Mouse (Mus musculus) lung, embryonic 15.5 days (tissue): ENCODE measurements around the gene Hnrnph2. TPM values are rescaled to one million over a fixed set of nuclear protein-coding genes. Genes with fewer than 3 reads are reported as not detected.

Experiments
- ATAC-seq: fragments of 200-750 bp; cut with Nextera tagmentation; 2 replicates; pipeline ENCODE4 v1.8.0; 2017; ENCODE audit warnings: moderate number of reproducible peaks, borderline replicate concordance; ENCODE audit not compliant: low FRiP score, low TSS enrichment; ENCODE audit errors: extremely low read depth
- H3K27ac ChIP-seq: fragments of 300-500 bp; sonication (generic); 2 replicates; pipeline ENCODE4 v1.5.1; 2015; ENCODE audit warnings: moderate library complexity, mild to moderate bottlenecking, inconsistent platforms
- H3K27me3 ChIP-seq: fragments of 300-500 bp; sonication (generic); 2 replicates; pipeline ENCODE4 v1.6.1; 2015; ENCODE audit warnings: inconsistent platforms
- H3K36me3 ChIP-seq: fragments of 300-500 bp; sonication (generic); 2 replicates; pipeline ENCODE4 v1.6.1; 2015; ENCODE audit warnings: inconsistent platforms
- H3K4me1 ChIP-seq: fragments of 300-500 bp; sonication (generic); 2 replicates; pipeline ENCODE4 v1.6.1; 2015; ENCODE audit warnings: inconsistent platforms
- H3K4me2 ChIP-seq: fragments of 300-500 bp; sonication (generic); 2 replicates; pipeline ENCODE4 v1.6.1; 2015; ENCODE audit warnings: inconsistent platforms, mild to moderate bottlenecking, moderate library complexity
- H3K4me3 ChIP-seq: fragments of 300-500 bp; sonication (generic); 2 replicates; pipeline ENCODE4 v1.5.1; 2015; ENCODE audit warnings: mild to moderate bottlenecking, inconsistent platforms
- H3K9ac ChIP-seq: fragments of 300-500 bp; sonication (generic); 2 replicates; pipeline ENCODE4 v1.6.1; 2015; ENCODE audit warnings: inconsistent platforms
- H3K9me3 ChIP-seq: fragments of 300-500 bp; sonication (generic); 2 replicates; pipeline ENCODE4 v1.6.1; 2016; ENCODE audit warnings: inconsistent platforms
- WGBS: fragments of 180-500 bp; shearing (Covaris S2); methylation state at CpG from one replicate; pipeline ENCODE4 v1.1.7; 2015; 5-methylcytosine and 5-hydroxymethylcytosine counted together
- polyA plus RNA-seq: library from polyadenylated mRNA; unstranded; fragments of >200 nt; fragmentation: Nextera tagmentation; extraction: Ambion mirVana; gene quantifications from 2 replicates; pipeline ENCODE4 v1.2.1, GENCODE M21; 2015

Gene Hnrnph2
- polyA plus RNA-seq, result 161 and 168 TPM in 2 replicates

DNA sequence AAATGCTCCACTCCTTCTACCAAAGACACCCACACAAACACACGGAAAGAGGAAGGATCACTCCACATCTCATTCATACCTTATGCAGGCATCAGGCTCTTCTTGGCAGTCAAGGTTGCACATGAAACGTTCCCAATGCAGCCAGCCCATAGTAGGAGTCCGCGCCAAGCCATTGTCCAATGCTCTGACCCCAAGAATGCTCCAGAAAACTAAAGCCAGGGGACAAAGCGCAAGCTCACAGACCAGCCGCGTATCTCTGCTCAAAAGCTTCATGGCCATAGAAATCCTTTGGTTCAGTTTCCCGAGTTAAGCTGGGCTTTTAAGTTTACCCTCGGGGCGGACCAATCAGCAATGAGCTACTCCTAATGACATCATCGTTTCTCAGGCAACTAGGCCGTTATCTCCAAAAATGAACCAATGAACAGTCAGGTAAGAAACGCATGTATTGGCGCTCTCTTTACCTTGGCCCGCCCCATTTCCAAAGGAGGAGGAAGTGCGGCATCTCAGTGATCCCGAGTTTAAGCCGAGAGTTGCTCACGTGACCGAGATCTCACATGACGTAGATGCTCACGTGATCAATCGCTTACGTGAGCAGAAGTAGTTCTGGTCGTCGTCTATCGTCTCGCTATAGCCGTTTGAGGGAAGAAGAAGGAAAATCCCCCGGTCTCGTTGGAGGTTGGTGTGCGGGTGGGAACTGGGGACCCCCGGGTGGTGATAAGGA, at the start of gene Hnrnph2, which contains the start of gene Gla:
Gene Hnrnph2 (plus strand): TSS at position 521 of the 721 bp plus-strand sequence.
Gene Gla (minus strand): TSS at position 467 of the 721 bp plus-strand sequence.
- Histone ChIP-seq H3K9ac (peak within 1 kb of the TSS; percentile 55), H3K4me3 (peak within 1 kb of the TSS; percentile 52), H3K27ac (peak within 1 kb of the TSS; percentile 86), H3K36me3 (no peaks in the 10 kb centered on the region), H3K9me3 (no peaks in the 10 kb centered on the region), H3K4me2 (peak within 1 kb of the TSS; percentile 60), H3K27me3 (no peaks in the 10 kb centered on the region), H3K4me1 (peaks cover 5% of the 10 kb centered on the region; the same call in 1 of the 2 replicates)
- 14% methylated on average over 33 of the region's 33 CpGs for WGBS
- ATAC-seq, result peak; percentile 97

DNA sequence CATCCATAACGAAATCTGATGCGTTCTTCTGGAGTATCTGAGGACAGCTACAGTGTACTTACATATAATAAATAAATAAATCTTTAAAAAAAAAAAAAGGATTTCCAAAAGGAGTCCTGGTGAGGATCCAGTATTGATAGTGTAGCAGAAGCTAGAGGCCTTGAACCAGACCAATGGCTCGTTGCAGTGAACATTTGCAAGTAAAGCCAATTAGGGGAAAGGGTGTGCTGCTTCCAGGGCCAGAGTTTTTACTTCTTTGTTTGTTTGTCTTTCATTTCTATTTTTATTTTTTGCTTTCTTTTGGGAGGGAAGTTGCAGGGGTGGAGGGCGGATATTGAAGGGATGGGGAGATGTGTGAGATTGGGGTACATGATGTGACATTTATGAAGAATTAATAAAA, 47.7 kb upstream of the Hnrnph2 start:
- H3K4me1 ChIP-seq, result no peaks in the 10 kb centered on the region
- H3K4me3 ChIP-seq, result no peak overlapping the region
- WGBS, result 84% methylated on average over 4 of the region's 4 CpGs
- no peak overlapping the region for H3K27ac ChIP-seq
- no peaks in the 10 kb centered on the region for H3K9me3 ChIP-seq
- no peak overlapping the region for H3K4me2 ChIP-seq
- H3K36me3 ChIP-seq, result no peaks in the 10 kb centered on the region
- H3K27me3 ChIP-seq, result no peaks in the 10 kb centered on the region
- no peak overlapping the region for H3K9ac ChIP-seq
- ATAC-seq, result no peak

DNA sequence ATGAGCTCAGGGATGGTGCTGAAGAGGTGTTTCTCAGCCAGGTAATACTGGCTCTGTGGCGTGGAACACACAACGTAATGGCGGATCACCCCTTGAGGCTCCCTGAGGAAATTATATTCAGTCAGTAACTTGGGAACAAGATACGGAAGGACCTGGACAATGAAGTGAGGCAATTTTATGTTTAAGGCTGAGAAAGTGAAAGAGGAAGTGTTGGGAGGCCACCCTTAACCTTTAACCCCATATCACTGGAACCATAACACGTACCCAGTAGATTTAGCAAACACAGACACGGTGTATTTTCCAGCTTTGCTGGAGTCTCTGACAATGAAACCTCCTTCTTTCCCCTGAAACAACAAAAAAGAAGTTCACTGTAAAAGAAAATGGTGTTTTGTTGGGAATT, 46.6 kb upstream of the Hnrnph2 start:
- H3K4me1 ChIP-seq, result no peaks in the 10 kb centered on the region
- H3K4me3 ChIP-seq, result no peak overlapping the region
- H3K4me2 ChIP-seq, result no peak overlapping the region
- no peaks in the 10 kb centered on the region for H3K9me3 ChIP-seq
- ATAC-seq, result no peak
- no peak overlapping the region for H3K9ac ChIP-seq
- H3K36me3 ChIP-seq, result no peaks in the 10 kb centered on the region
- no peak overlapping the region for H3K27ac ChIP-seq
- no peaks in the 10 kb centered on the region for H3K27me3 ChIP-seq
- WGBS, result 61% methylated on average over 6 of the region's 6 CpGs

DNA sequence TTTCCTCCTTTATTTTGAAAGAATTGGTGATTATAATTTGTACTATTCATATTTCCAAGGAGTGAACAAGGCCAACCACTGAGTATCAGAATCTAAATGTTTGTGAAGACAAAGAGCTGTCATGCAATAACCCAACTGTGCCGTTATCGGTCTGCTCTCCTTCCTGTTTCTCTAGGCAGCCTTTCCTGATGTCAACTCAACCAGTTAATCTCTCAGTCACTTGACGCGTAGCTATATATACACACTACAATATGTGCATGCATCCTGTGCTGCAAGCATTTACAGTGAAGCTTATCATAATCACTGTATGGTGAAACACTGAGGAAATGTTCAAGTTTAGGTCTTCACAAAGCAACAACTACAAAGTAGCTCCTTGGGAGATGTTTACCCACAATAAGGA, 36.7 kb upstream of the Hnrnph2 start:
- no peaks in the 10 kb centered on the region for H3K36me3 ChIP-seq
- WGBS, result 60% methylated on average over 4 of the region's 4 CpGs
- no peaks in the 10 kb centered on the region for H3K27me3 ChIP-seq
- no peaks in the 10 kb centered on the region for H3K4me1 ChIP-seq
- no peak for ATAC-seq
- no peaks in the 10 kb centered on the region for H3K9me3 ChIP-seq
- no peak overlapping the region for H3K4me2 ChIP-seq
- no peak overlapping the region for H3K9ac ChIP-seq
- no peak overlapping the region for H3K27ac ChIP-seq
- no peak overlapping the region for H3K4me3 ChIP-seq

DNA sequence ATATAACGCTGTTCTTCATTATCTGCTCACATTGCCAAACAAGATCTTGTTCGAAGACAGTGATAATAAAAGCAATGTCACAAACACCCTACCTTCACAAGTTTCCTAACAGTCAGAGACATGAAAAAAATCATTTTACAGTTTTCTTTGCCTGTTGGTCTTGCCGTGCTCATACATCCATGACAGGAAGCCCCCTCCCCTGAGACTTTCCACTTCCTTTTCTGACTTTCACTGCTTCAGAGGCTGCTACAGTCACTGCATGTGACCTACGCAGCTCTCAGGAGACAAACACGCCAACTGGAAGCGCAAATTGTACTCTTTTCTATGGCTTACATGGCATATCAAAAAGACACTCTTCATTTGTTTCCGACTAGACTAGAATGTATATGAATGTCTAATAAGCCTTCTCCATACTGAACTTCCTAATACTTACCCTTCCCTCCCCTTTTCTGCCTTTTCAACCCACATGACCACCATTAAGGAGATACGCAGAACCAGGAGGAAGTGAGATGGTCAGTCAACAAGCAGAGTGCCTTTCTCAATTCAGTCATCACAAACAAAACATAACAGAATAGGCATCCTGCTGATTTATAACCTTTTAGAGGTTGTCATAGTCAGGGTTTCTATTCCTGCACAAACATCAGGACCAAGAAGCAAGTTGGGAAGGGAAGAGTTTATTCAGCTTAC, 34.3 kb upstream of the Hnrnph2 start:
- 68% methylated on average over 8 of the region's 8 CpGs for WGBS

DNA sequence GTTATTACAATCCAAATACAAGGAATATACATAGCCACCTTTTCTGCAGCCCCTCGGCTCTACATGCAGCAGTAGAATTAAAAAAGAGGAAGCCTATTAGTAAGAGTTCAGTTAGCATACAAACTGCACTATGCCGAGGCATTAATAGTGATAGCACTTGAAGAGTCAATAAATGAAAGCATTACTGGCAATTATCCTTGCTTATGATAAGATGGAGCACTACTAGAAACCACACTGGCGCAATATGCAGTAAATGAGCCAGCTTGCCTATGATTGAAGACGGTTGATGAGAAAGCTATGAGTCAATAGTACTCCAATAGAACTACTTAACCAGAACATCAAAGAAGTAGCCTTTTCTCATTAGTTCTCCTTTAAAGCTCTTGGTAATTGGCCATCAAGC, 23.1 kb upstream of the Hnrnph2 start:
- ATAC-seq, result no peak
- H3K4me3 ChIP-seq, result no peak overlapping the region
- no peaks in the 10 kb centered on the region for H3K4me1 ChIP-seq
- H3K36me3 ChIP-seq, result no peaks in the 10 kb centered on the region
- no peaks in the 10 kb centered on the region for H3K27me3 ChIP-seq
- no peak overlapping the region for H3K27ac ChIP-seq
- H3K9ac ChIP-seq, result no peak overlapping the region
- WGBS, result 84% methylated on average over 4 of the region's 4 CpGs
- no peak overlapping the region for H3K4me2 ChIP-seq
- H3K9me3 ChIP-seq, result no peaks in the 10 kb centered on the region

More for the DNA sequence above, 34.3 kb upstream of the Hnrnph2 start:
- ATAC-seq, result no peak
- Histone ChIP-seq H3K36me3 (no peaks in the 10 kb centered on the region), H3K4me1 (no peaks in the 10 kb centered on the region), H3K4me2 (no peak overlapping the region), H3K4me3 (no peak overlapping the region), H3K9me3 (no peaks in the 10 kb centered on the region), H3K27me3 (no peaks in the 10 kb centered on the region), H3K27ac (no peak overlapping the region), H3K9ac (no peak overlapping the region)

DNA sequence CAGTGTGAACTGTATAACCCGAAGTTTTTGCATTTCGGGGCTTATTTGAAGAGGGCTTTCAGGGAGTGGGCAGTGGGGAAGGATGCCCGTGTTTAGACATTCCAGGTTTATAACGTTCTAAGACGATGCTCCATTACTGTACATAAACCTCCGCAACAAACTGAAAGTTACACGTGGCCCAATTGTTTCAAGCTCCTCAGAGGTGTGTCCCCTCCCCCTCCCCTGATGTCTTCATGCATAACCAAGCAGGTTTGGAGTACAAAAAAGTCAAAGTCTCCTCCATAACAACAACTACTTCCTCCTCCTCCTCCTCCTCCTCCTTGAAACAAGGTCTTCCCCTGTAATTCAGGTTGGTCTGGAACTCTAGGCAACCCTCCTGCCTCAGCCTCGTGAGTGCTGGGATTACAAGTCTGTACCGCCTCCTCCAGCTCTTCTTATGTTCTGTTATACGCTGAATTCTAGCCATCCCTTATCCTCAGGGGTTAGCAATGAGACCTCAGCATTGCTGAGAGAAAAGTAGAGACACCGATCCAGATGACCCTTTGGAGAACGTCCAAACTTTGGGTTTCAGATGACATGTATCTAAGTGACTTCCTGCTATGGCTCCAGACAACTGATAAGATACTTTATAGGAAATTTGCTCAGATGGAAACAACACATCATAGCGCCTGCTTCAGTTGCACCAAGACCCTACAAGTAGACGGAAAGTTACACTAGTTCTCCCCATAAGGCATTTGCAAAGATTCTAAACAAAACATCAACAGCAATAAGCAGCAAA, 20.3 kb upstream of the Hnrnph2 start:
- no peak overlapping the region for H3K4me3 ChIP-seq
- H3K27me3 ChIP-seq, result no peaks in the 10 kb centered on the region
- WGBS, result 84% methylated on average over 14 of the region's 14 CpGs
- ATAC-seq, result no peak
- H3K9ac ChIP-seq, result no peak overlapping the region
- no peaks in the 10 kb centered on the region for H3K9me3 ChIP-seq
- no peak overlapping the region for H3K27ac ChIP-seq
- no peaks in the 10 kb centered on the region; the same call in 1 of the 2 replicates for H3K4me1 ChIP-seq
- no peaks in the 10 kb centered on the region for H3K36me3 ChIP-seq
- no peak overlapping the region for H3K4me2 ChIP-seq

DNA sequence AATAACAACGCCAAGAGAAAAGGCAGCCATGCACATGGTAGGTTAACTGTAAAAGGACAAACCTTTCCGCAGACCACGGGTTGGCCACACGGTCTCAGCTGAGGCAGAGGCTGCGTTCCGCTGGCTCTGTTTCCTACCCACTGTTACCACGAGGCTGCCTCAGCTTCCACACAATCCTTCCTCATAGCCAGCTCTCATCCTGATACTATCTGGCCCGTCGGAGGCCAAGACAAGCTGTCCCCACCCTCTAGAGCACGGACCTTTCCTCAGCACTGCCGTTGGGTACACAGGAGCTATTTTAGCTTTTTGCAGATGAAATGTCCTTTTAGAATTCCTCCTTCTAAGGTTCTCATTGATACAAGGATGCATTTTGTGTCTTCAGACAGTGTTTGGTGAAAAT, 18.7 kb upstream of the Hnrnph2 start:
- 73% methylated on average over 10 of the region's 11 CpGs for whole genome bisulfite sequencing
- ATAC-seq, result no peak
- no peaks in the 10 kb centered on the region for H3K27me3 ChIP-seq

DNA sequence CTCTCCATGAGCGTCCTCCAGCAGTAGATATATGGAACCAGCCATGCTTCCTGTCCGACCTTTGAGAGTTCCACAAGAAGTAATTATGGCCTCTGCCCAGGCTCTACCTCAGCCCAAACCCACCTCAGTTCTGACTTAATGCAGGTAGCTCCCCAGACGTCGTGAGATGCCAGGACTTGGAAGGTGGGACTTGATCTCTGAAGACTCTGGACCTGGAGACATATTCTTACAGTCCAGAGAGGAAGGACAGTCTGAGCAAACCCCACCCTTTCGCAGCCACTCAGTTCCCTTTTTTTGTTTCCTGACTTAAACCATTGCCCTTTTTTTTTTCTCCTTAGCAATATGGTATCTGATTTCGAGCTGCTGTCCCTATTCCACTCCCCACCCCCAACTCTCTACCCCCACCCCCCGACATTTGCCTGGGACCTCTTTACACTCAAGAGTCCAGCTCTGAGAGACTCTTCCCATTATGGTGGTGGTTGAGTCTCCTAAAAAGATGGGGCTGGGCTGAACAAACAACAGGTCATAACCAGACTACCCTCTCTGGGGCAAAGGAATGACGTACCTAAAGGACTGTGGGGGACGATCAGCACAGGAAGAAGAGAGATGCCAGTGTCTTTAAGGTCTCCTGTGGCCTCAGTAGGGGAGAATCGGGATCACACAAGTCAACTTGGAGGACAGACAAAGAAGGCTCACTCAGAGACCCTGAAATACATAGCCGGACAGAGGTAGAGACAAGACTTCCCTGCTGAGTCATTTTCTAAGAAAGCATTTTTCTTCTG, 17.9 kb upstream of the Hnrnph2 start, which contains the start of gene Btk:
Gene Btk (minus strand): TSS at position 683 of the 782 bp plus-strand sequence.
- H3K36me3 ChIP-seq, result 0 out of 2 replicates have a peak, but pooled peaks cover 1% of the 10 kb centered on the region
- H3K9ac ChIP-seq, result no peak within 1 kb of the TSS
- H3K4me3 ChIP-seq, result no peak within 1 kb of the TSS
- H3K27ac ChIP-seq, result no peak within 1 kb of the TSS
- no peak for ATAC-seq
- no peaks in the 10 kb centered on the region for H3K9me3 ChIP-seq
- 80% methylated on average over 11 of the region's 11 CpGs for WGBS
- no peaks in the 10 kb centered on the region for H3K27me3 ChIP-seq
- no peak within 1 kb of the TSS for H3K4me2 ChIP-seq
- H3K4me1 ChIP-seq, result no peaks in the 10 kb centered on the region; the same call in 1 of the 2 replicates

More for the DNA sequence above, 18.7 kb upstream of the Hnrnph2 start:
- H3K4me2 ChIP-seq, result no peak overlapping the region
- no peak overlapping the region for H3K4me3 ChIP-seq
- H3K4me1 ChIP-seq, result no peaks in the 10 kb centered on the region; the same call in 1 of the 2 replicates
- no peak overlapping the region for H3K9ac ChIP-seq
- no peaks in the 10 kb centered on the region for H3K9me3 ChIP-seq
- H3K27ac ChIP-seq, result no peak overlapping the region
- no peaks in the 10 kb centered on the region for H3K36me3 ChIP-seq

DNA sequence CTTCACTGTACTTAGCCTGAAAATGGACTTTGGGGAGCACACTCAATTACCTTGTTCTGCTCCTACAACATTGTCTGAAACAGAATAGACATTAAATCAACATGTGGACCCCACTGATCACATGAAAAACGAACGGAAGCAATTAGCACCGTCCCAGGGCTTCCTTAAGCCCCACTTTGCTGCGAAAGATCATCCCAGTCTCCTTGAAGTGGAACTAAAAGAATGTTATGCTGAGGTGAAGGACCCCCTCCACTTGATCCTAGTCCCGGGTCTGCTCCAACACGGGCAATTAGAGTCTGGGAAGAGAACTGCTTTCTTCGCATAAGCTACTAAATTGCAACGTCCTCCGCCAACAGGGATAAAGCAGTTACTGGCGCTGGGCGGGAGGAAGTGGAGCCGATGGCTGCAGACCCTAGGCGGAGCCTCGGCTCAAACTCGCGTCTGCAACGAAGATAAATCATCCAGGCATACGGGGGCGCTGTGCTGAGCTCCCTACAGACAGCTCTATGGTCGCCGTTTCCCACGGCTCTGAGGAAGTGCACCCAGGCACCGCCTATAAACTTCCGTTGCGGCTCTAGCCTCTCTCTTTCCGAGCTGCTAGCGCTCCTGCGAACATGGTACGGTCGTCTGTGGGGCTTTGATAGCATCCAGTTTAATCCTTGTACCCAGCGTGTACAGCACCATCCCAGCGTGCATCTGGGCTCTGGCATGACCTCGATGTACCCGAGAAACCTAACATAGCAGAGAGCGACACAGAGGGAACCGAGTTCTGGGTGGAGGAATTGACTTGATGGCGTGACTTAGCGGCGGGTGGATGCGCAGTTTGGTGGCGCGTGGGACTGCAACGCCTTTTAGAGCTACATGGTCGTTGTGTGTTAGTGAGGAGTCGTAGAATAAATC, 15.6 kb upstream of the Hnrnph2 start, which contains the start of gene Rpl36a:
Gene Rpl36a (plus strand): TSS at position 552 of the 900 bp plus-strand sequence.
- Histone ChIP-seq H3K4me1 (no peaks in the 10 kb centered on the region; the same call in 1 of the 2 replicates), H3K27me3 (no peaks in the 10 kb centered on the region), H3K4me3 (peak within 1 kb of the TSS; percentile 53), H3K9ac (peak within 1 kb of the TSS; percentile 57), H3K36me3 (0 out of 2 replicates have a peak, but pooled peaks cover 10% of the 10 kb centered on the region), H3K4me2 (peak within 1 kb of the TSS; percentile 58), H3K27ac (peak within 1 kb of the TSS; percentile 86), H3K9me3 (no peaks in the 10 kb centered on the region)
- WGBS, result 13% methylated on average over 45 of the region's 45 CpGs
- peak; percentile 96 for ATAC-seq
